Mouse (Mus musculus): ENCODE data around the gene Pakap.

- TF ChIP-seq POLR2A (IDR thresholded peaks at IDR 0.05; ENCODE audit: borderline replicate concordance, extremely low read depth, insufficient read depth, insufficient read length, poor library complexity, severe bottlenecking) (no peak), CTCF (IDR thresholded peaks at IDR 0.05; ENCODE audit: borderline replicate concordance, extremely low read depth, insufficient read depth, insufficient read length) (peak; percentile 85)
Measured at GRCm38 (mm10) chr4:57901210-57901609, 333.2 kb downstream of the Pakap start.
